Mouse (Mus musculus): ENCODE results near the gene Atp6ap2.

GRCm38 (mm10) chrX:12577936-12578335, 9.7 kb upstream of the Atp6ap2 start:
- TF ChIP-seq CTCF (IDR thresholded peaks at IDR 0.05; ENCODE audit: control insufficient read depth, insufficient read depth, insufficient replicate concordance, low read depth, low read length) (no peak), POLR2A (IDR thresholded peaks at IDR 0.05; ENCODE audit: control insufficient read depth, low read depth, low read length) (no peak)
